9 mouse cellular contexts compared by ENCODE assay signal in genomic region chr11:96765645-96766044, GRCm38 (mm10). TPM values are rescaled to one million over a fixed set of nuclear protein-coding genes. Genes with fewer than 3 reads are reported as not detected.
DNase-seq lines count a peak whose midpoint lies in the region; ATAC-seq lines count a peak whose summit lies in the region.
"Had no signal": no experiment of that assay in that cellular context is flagged by ENCODE, and none has a peak within 500 bp of the region (broad histone marks: within the 10 kb centered on the region; RNA-seq: fewer than 3 reads in every experiment).

No protein-coding gene starts in this region.

- peaks cover 9% of the 10 kb centered on the region; the same call in 1 of the 2 replicates for H3K4me1 ChIP-seq in embryonic facial prominence, embryonic 14.5 days (ENCODE audit: control insufficient read depth, insufficient read depth, low read length)
- peaks cover 38% of the 10 kb centered on the region for H3K4me1 ChIP-seq in embryonic facial prominence, embryonic 10.5 days
- peaks cover 60% of the 10 kb centered on the region for H3K4me1 ChIP-seq in midbrain, embryonic 10.5 days
- H3K4me1 ChIP-seq in midbrain, embryonic 16.5 days (ENCODE audit: control insufficient read depth, insufficient read depth, low read length): peaks cover 9% of the 10 kb centered on the region; the same call in 1 of the 2 replicates
- H3K4me1 ChIP-seq in lung, embryonic 15.5 days: peaks cover 18% of the 10 kb centered on the region; the same call in 1 of the 2 replicates
- 0 out of 2 replicates have a peak, but pooled peaks cover 2% of the 10 kb centered on the region for H3K4me1 ChIP-seq in stomach, embryonic 16.5 days (ENCODE audit: control insufficient read depth, insufficient read depth, low read length)

- no peak overlapping the region for H3K27ac ChIP-seq in embryonic facial prominence, embryonic 14.5 days (replicated peaks; ENCODE audit: low read depth, low read length)
- H3K27ac ChIP-seq in embryonic facial prominence, embryonic 10.5 days (replicated peaks): no peak overlapping the region
- peak overlapping the region; percentile 86 for H3K27ac ChIP-seq in midbrain, embryonic 10.5 days (replicated peaks)
- no peak overlapping the region for H3K27ac ChIP-seq in midbrain, embryonic 16.5 days (ENCODE audit: low read length)
- peak overlapping the region; percentile 60 for H3K27ac ChIP-seq in lung, embryonic 15.5 days
- peak overlapping the region; percentile 73 for H3K27ac ChIP-seq in stomach, embryonic 16.5 days (ENCODE audit: low read length)

- H3K4me2 ChIP-seq in embryonic facial prominence, embryonic 14.5 days (ENCODE audit: low read depth, low read length): no peak overlapping the region
- no peak overlapping the region for H3K4me2 ChIP-seq in midbrain, embryonic 16.5 days (ENCODE audit: low read length)
- no peak overlapping the region for H3K4me2 ChIP-seq in lung, embryonic 15.5 days
- H3K4me2 ChIP-seq in stomach, embryonic 16.5 days (ENCODE audit: low read depth, low read length): no peak overlapping the region

- no peak overlapping the region for H3K4me3 ChIP-seq in embryonic facial prominence, embryonic 14.5 days (ENCODE audit: low read depth, low read length)
- H3K4me3 ChIP-seq in embryonic facial prominence, embryonic 10.5 days: no peak overlapping the region
- H3K4me3 ChIP-seq in midbrain, embryonic 10.5 days: no peak overlapping the region
- no peak overlapping the region for H3K4me3 ChIP-seq in midbrain, embryonic 16.5 days (ENCODE audit: low read depth, low read length)
- H3K4me3 ChIP-seq in lung, embryonic 15.5 days: no peak overlapping the region
- H3K4me3 ChIP-seq in stomach, embryonic 16.5 days (replicated peaks; ENCODE audit: low read length): no peak overlapping the region

- ATAC-seq in embryonic facial prominence, embryonic 14.5 days (ENCODE audit: low read depth): no peak
- no peak for ATAC-seq in midbrain, embryonic 16.5 days
- peak; percentile 47; the same call in 1 of the 2 replicates for ATAC-seq in lung, embryonic 15.5 days (ENCODE audit: borderline replicate concordance, extremely low read depth, low FRiP score, low TSS enrichment)
- ATAC-seq in stomach, embryonic 16.5 days (ENCODE audit: insufficient read depth, low FRiP score): peak; percentile 63; the same call in 1 of the 2 replicates

- no peaks in the 10 kb centered on the region for H3K9me3 ChIP-seq in embryonic facial prominence, embryonic 14.5 days (ENCODE audit: control insufficient read depth, low read length)
- no peaks in the 10 kb centered on the region for H3K9me3 ChIP-seq in embryonic facial prominence, embryonic 10.5 days
- no peaks in the 10 kb centered on the region for H3K9me3 ChIP-seq in midbrain, embryonic 10.5 days (replicated peaks)
- H3K9me3 ChIP-seq in midbrain, embryonic 16.5 days (replicated peaks; ENCODE audit: control insufficient read depth, low read length, poor library complexity, severe bottlenecking): no peaks in the 10 kb centered on the region
- no peaks in the 10 kb centered on the region for H3K9me3 ChIP-seq in lung, embryonic 15.5 days
- no peaks in the 10 kb centered on the region for H3K9me3 ChIP-seq in stomach, embryonic 16.5 days (replicated peaks; ENCODE audit: control insufficient read depth, low read length)

- DNase-seq in embryonic facial prominence, embryonic 14.5 days (ENCODE audit: low spot score): peak; percentile 31
- no peak for DNase-seq in embryonic facial prominence, embryonic 10.5 days (ENCODE audit: low spot score)
- DNase-seq in midbrain, embryonic 10.5 days (ENCODE audit: low spot score): no peak
- no peak for DNase-seq in urinary bladder, postnatal 4 days (ENCODE audit: low spot score in 2 of 2)
- no peak for DNase-seq in layer of hippocampus, adult 9-10 months (ENCODE audit: low spot score)
- DNase-seq: cerebellum, postnatal 25 days had no signal

- no peak overlapping the region for H3K9ac ChIP-seq in embryonic facial prominence, embryonic 14.5 days (ENCODE audit: low read depth, low read length)
- H3K9ac ChIP-seq in midbrain, embryonic 16.5 days (ENCODE audit: low read depth, low read length): no peak overlapping the region
- no peak overlapping the region for H3K9ac ChIP-seq in lung, embryonic 15.5 days
- H3K9ac ChIP-seq in stomach, embryonic 16.5 days (ENCODE audit: low read length): no peak overlapping the region

- no peaks in the 10 kb centered on the region for H3K27me3 ChIP-seq in embryonic facial prominence, embryonic 14.5 days (replicated peaks; ENCODE audit: control insufficient read depth, insufficient read depth, low read length)
- H3K27me3 ChIP-seq in embryonic facial prominence, embryonic 10.5 days (replicated peaks; ENCODE audit: low read depth, poor library complexity, severe bottlenecking): no peaks in the 10 kb centered on the region
- H3K27me3 ChIP-seq in midbrain, embryonic 10.5 days (ENCODE audit: low read depth, poor library complexity, severe bottlenecking): no peaks in the 10 kb centered on the region
- no peaks in the 10 kb centered on the region for H3K27me3 ChIP-seq in midbrain, embryonic 16.5 days (ENCODE audit: control insufficient read depth, insufficient read depth, low read depth, low read length)
- H3K27me3 ChIP-seq in lung, embryonic 15.5 days: no peaks in the 10 kb centered on the region
- no peaks in the 10 kb centered on the region for H3K27me3 ChIP-seq in stomach, embryonic 16.5 days (ENCODE audit: control insufficient read depth, insufficient read depth, low read length)

- 72% methylated on average over 7 of the region's 7 CpGs for WGBS in embryonic facial prominence, embryonic 14.5 days
- WGBS in embryonic facial prominence, embryonic 10.5 days: 76% methylated on average over 7 of the region's 7 CpGs
- WGBS in midbrain, embryonic 10.5 days: 80% methylated on average over 7 of the region's 7 CpGs
- WGBS in midbrain, embryonic 16.5 days: 81% methylated on average over 7 of the region's 7 CpGs
- 54% methylated on average over 7 of the region's 7 CpGs for WGBS in lung, embryonic 15.5 days
- 64% methylated on average over 7 of the region's 7 CpGs for WGBS in stomach, embryonic 16.5 days

- H3K36me3 ChIP-seq in embryonic facial prominence, embryonic 14.5 days (ENCODE audit: control insufficient read depth, insufficient read depth, low read length): peaks cover 28% of the 10 kb centered on the region
- H3K36me3 ChIP-seq in embryonic facial prominence, embryonic 10.5 days (replicated peaks): peaks cover 35% of the 10 kb centered on the region
- peaks cover 36% of the 10 kb centered on the region for H3K36me3 ChIP-seq in midbrain, embryonic 10.5 days
- H3K36me3 ChIP-seq in midbrain, embryonic 16.5 days (ENCODE audit: control insufficient read depth, insufficient read depth, low read length): peaks cover 11% of the 10 kb centered on the region
- peaks cover 17% of the 10 kb centered on the region for H3K36me3 ChIP-seq in lung, embryonic 15.5 days
- H3K36me3 ChIP-seq in stomach, embryonic 16.5 days (ENCODE audit: control insufficient read depth, insufficient read depth, low read length): peaks cover 3% of the 10 kb centered on the region; the same call in 1 of the 2 replicates

RNA-seq across cellular contexts. Expression of gene Snx11, which starts 11.7 kb away (rescaled TPM):
- 11.2 and 11.7 TPM in 2 replicates for polyA plus RNA-seq in embryonic facial prominence, embryonic 14.5 days (2014; fragmentation: Nextera tagmentation; extraction: Ambion mirVana)
- 22.4 and 25.5 TPM in 2 replicates for polyA plus RNA-seq in embryonic facial prominence, embryonic 10.5 days (2016; fragmentation: Nextera tagmentation; extraction: Ambion mirVana)
- polyA plus RNA-seq in midbrain, embryonic 10.5 days (2016; fragmentation: Nextera tagmentation; extraction: Ambion mirVana): 27.6 and 33.0 TPM in 2 replicates
- polyA plus RNA-seq in midbrain, embryonic 16.5 days (2015; fragmentation: Nextera tagmentation; extraction: Ambion mirVana): 46.7 TPM in 2 replicates
- 20.0 and 20.3 TPM in 2 replicates for polyA plus RNA-seq in lung, embryonic 15.5 days (2015; fragmentation: Nextera tagmentation; extraction: Ambion mirVana)
- polyA plus RNA-seq in stomach, embryonic 16.5 days (2015; fragmentation: Nextera tagmentation; extraction: Ambion mirVana): 14.6 and 14.9 TPM in 2 replicates

RNA-seq across cellular contexts. Expression of gene Cbx1, which starts 23.3 kb away (rescaled TPM):
- 80.2 and 82.8 TPM in 2 replicates for polyA plus RNA-seq in embryonic facial prominence, embryonic 14.5 days (2014; fragmentation: Nextera tagmentation; extraction: Ambion mirVana)
- 201 and 213 TPM in 2 replicates for polyA plus RNA-seq in embryonic facial prominence, embryonic 10.5 days (2016; fragmentation: Nextera tagmentation; extraction: Ambion mirVana)
- 193 and 198 TPM in 2 replicates for polyA plus RNA-seq in midbrain, embryonic 10.5 days (2016; fragmentation: Nextera tagmentation; extraction: Ambion mirVana)
- polyA plus RNA-seq in midbrain, embryonic 16.5 days (2015; fragmentation: Nextera tagmentation; extraction: Ambion mirVana): 56.2 and 66.3 TPM in 2 replicates
- 114 and 121 TPM in 2 replicates for polyA plus RNA-seq in lung, embryonic 15.5 days (2015; fragmentation: Nextera tagmentation; extraction: Ambion mirVana)
- 67.5 and 75.1 TPM in 2 replicates for polyA plus RNA-seq in stomach, embryonic 16.5 days (2015; fragmentation: Nextera tagmentation; extraction: Ambion mirVana)

Comparison
In these comparisons a context has a peak if more than half of its experiments do, and no peak if none do; other contexts are left out.
1. H3K27ac ChIP-seq: peak in midbrain, embryonic 10.5 days (single experiment), lung, embryonic 15.5 days (single experiment) and stomach, embryonic 16.5 days (single experiment); none in embryonic facial prominence, embryonic 14.5 days (single experiment), embryonic facial prominence, embryonic 10.5 days (single experiment) and midbrain, embryonic 16.5 days (single experiment).
2. ATAC-seq: peak in lung, embryonic 15.5 days (single experiment) and stomach, embryonic 16.5 days (single experiment); none in embryonic facial prominence, embryonic 14.5 days (single experiment) and midbrain, embryonic 16.5 days (single experiment).